Mouse (Mus musculus) kidney, embryonic 15.5 days (tissue): Measurements from ENCODE around the gene Krt34. TPM values are rescaled to one million over a fixed set of nuclear protein-coding genes. Genes with fewer than 3 reads are reported as not detected.

Source experiments
- ATAC-seq: fragments of 200-750 bp; cut with Nextera tagmentation; replicated peaks from 2 replicates; pipeline ENCODE4 v1.8.0; 2017; ENCODE audit warnings: moderate TSS enrichment; ENCODE audit not compliant: low FRiP score
- H3K27ac ChIP-seq: fragments of 300-500 bp; sonication (generic); 2 replicates; pipeline ENCODE4 v1.5.1; 2015; ENCODE audit warnings: mild to moderate bottlenecking, inconsistent platforms
- H3K27me3 ChIP-seq: fragments of 300-500 bp; sonication (generic); 2 replicates; pipeline ENCODE4 v1.6.1; 2015; ENCODE audit warnings: inconsistent platforms
- H3K36me3 ChIP-seq: fragments of 300-500 bp; sonication (generic); 2 replicates; pipeline ENCODE4 v1.6.1; 2015; ENCODE audit warnings: inconsistent platforms
- H3K4me1 ChIP-seq: fragments of 300-500 bp; sonication (generic); 2 replicates; pipeline ENCODE4 v1.6.1; 2015; ENCODE audit warnings: inconsistent platforms
- H3K4me2 ChIP-seq: fragments of 300-500 bp; sonication (generic); 2 replicates; pipeline ENCODE4 v1.6.1; 2015; ENCODE audit warnings: moderate library complexity, mild to moderate bottlenecking, inconsistent platforms
- H3K4me3 ChIP-seq: fragments of 300-500 bp; sonication (generic); replicated peaks from 2 replicates; pipeline ENCODE4 v1.5.1; 2015; ENCODE audit warnings: mild to moderate bottlenecking, inconsistent platforms
- H3K9ac ChIP-seq: fragments of 300-500 bp; sonication (generic); 2 replicates; pipeline ENCODE4 v1.6.1; 2015; ENCODE audit warnings: mild to moderate bottlenecking, inconsistent platforms
- H3K9me3 ChIP-seq: fragments of 300-500 bp; sonication (generic); replicated peaks from 2 replicates; pipeline ENCODE4 v1.6.1; 2016; ENCODE audit warnings: inconsistent platforms
- WGBS: fragments of 180-500 bp; shearing (Covaris S2); methylation state at CpG from one replicate; pipeline ENCODE4 v1.1.7; 2015; ENCODE audit warnings: mixed read lengths; 5-methylcytosine and 5-hydroxymethylcytosine counted together
- polyA plus RNA-seq: library from polyadenylated mRNA; unstranded; fragments of >200 nt; fragmentation: Nextera tagmentation; extraction: Ambion mirVana; gene quantifications from 2 replicates; pipeline ENCODE4 v1.2.1, GENCODE M21; 2015

The Krt34 gene
- polyA plus RNA-seq, 1 experiment from 2014 or later, result not detected

DNA sequence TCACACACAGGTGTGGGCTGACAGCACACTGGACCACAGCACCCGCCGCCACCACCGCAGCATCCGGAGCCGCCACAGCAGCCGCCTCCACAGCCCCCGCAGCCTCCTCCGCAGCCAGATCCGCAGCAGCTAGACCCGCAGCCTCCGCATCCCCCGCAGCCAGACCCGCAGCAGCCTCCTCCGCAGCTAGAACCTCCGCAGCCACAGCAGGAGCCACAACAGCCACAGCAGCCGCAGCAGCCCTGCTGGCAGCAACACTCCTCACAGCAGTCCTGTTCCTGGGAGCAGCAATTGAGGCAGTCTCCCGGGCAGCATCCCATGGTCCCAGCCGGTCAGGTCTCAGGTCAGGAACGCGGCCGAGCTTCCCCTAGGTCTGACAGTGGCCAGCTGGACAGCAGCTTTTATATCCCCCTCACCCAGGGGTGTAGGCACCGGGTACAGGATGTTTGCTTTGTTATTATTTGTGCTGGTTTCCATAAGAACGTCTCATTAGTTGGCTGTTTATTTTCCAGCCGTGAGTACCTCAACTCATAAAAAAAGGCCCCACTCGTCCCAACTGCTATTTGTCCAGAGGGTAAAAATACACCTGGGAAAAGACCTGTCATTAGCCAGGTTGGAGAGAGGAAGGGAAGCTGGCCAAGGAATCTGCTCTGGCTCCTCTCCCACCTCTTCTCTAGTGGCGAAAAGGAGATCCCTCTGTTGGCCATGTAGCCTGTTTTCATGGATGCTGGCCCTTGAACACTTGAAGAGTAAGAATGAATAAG lies 47.6 kb downstream of the Krt34 start, which contains the start of gene Krtap17-1:
TSS of gene Krtap17-1 (minus strand) at position 375 of the 764 bp plus-strand sequence.
- Histone ChIP-seq H3K27ac (no peak within 1 kb of the TSS), H3K9me3 (no peaks in the 10 kb centered on the region), H3K27me3 (peaks cover 21% of the 10 kb centered on the region), H3K4me2 (peak within 1 kb of the TSS; percentile 41), H3K36me3 (no peaks in the 10 kb centered on the region), H3K9ac (no peak within 1 kb of the TSS), H3K4me1 (peaks cover 7% of the 10 kb centered on the region; the same call in 1 of the 2 replicates), H3K4me3 (0 out of 2 replicates have a peak within 1 kb of the TSS, but pooled peaks have one; percentile 7)
- ATAC-seq, result no peak
- 11% methylated on average over 26 of the region's 26 CpGs for WGBS

DNA sequence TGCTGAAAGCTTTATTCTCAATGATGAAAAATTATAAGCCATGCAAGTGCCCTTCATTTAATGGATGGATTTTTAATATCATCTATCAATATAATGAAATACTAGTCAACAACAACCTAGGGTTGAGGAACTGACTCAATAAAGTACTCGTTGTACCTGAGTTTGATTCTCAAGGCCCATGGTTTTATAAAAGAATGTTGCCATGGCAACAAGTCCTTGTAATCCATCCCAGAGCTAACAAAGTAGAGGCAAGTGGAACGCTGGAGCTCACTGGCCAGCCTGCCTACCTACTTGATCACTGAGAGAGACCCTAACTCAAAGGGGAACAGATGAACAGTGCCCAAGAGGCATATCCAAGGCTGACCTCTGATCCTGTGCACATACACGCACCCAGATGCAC lies 50.8 kb downstream of the Krt34 start:
- no peak overlapping the region for H3K27ac ChIP-seq
- H3K4me3 ChIP-seq, result no peak overlapping the region
- no peak for ATAC-seq
- 87% methylated on average over 3 of the region's 3 CpGs for WGBS
- peaks cover 21% of the 10 kb centered on the region for H3K27me3 ChIP-seq
- H3K36me3 ChIP-seq, result no peaks in the 10 kb centered on the region
- H3K4me2 ChIP-seq, result no peak overlapping the region
- H3K4me1 ChIP-seq, result peaks cover 7% of the 10 kb centered on the region; the same call in 1 of the 2 replicates
- no peaks in the 10 kb centered on the region for H3K9me3 ChIP-seq
- no peak overlapping the region for H3K9ac ChIP-seq

DNA sequence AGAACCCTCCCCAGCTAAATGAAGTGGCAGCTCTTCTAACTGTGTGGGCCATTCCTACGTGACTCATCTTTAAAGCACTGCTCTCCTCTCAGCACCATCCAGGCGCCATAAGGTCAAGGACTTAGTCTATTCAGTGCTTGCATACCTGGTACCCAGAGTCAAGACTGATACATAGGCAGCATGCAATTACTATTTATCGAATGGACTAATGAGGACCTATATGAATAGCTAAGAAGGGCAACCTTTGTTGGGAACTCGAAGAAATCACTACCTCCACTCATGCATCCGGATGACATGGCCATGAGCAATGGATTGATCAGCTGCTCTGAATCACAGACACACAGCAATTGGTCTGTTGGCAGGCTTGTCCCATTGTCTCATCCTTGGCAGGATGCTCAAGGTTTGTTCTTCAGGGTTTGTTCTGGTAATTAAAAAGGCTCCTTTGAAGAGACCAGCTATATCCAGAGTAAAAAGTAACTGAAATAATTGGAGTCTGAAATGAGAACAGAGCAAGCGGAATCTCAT lies 51.4 kb downstream of the Krt34 start:
- Histone ChIP-seq H3K9ac (no peak overlapping the region), H3K9me3 (no peaks in the 10 kb centered on the region), H3K4me3 (no peak overlapping the region), H3K27ac (no peak overlapping the region), H3K4me1 (peaks cover 7% of the 10 kb centered on the region; the same call in 1 of the 2 replicates), H3K4me2 (no peak overlapping the region), H3K36me3 (no peaks in the 10 kb centered on the region), H3K27me3 (peaks cover 22% of the 10 kb centered on the region)
- no peak for ATAC-seq
- WGBS, result 83% methylated on average over 6 of the region's 6 CpGs

DNA sequence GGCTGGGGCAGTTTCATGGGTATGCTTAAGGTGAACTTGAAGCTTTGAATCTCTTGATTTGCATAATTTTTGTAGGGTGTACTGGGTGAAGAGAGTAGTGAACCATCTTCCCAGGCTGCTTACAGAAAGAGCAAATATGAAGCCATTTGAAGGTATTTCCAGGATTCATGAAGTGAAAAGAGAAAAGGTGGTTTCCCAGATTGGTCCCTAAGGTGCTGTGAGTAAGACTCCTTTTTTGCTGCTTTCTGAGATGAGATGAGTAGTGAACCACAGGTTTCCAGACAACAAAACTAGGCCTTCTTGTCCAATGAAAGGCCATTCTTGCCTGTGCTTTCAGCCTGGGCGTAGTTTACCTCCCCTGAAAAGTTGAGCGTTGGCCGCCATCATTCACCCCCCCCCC lies 52.8 kb downstream of the Krt34 start:
- Histone ChIP-seq H3K4me2 (no peak overlapping the region), H3K27me3 (peaks cover 15% of the 10 kb centered on the region), H3K27ac (no peak overlapping the region), H3K36me3 (no peaks in the 10 kb centered on the region), H3K9me3 (no peaks in the 10 kb centered on the region), H3K4me1 (peaks cover 3% of the 10 kb centered on the region; the same call in 1 of the 2 replicates), H3K4me3 (no peak overlapping the region), H3K9ac (no peak overlapping the region)
- 88% methylated on average over 3 of the region's 3 CpGs for WGBS
- no peak for ATAC-seq

Other genes with a start within 250 kb of the Krt34 start
- gene Gm11596, start 248.1 kb downstream of the Krt34 start, polyA plus RNA-seq, result not detected in 2 replicates
- not detected in 2 replicates for gene Gm11569, start 242.6 kb downstream of the Krt34 start, polyA plus RNA-seq
- not detected in 2 replicates for gene Gm11554, start 237.1 kb downstream of the Krt34 start, polyA plus RNA-seq
- gene Krtap4-13, start 231.7 kb downstream of the Krt34 start, polyA plus RNA-seq, result not detected in 2 replicates
- gene Gm11564, start 225.9 kb downstream of the Krt34 start, polyA plus RNA-seq, result not detected in 2 replicates
- not detected in 2 replicates for gene 2300003K06Rik, start 203.5 kb downstream of the Krt34 start, polyA plus RNA-seq
- not detected in 2 replicates for gene Krtap4-16, start 189.9 kb downstream of the Krt34 start, polyA plus RNA-seq
- gene Gm11568, start 183.6 kb downstream of the Krt34 start, polyA plus RNA-seq, result not detected in 2 replicates
- gene Gm11559, start 177.1 kb downstream of the Krt34 start, polyA plus RNA-seq, result not detected in 2 replicates
- not detected in 2 replicates for gene Krtap9-1, start 168.2 kb downstream of the Krt34 start, polyA plus RNA-seq
- gene Gm11567, start 162.4 kb downstream of the Krt34 start, polyA plus RNA-seq, result not detected in 2 replicates
- gene Krtap31-1, start 133.6 kb downstream of the Krt34 start, polyA plus RNA-seq, result not detected in 2 replicates
- gene Gm11565, start 126.8 kb downstream of the Krt34 start, polyA plus RNA-seq, result not detected in 2 replicates
- gene Krtap31-2, start 105.3 kb downstream of the Krt34 start, polyA plus RNA-seq, result not detected in 2 replicates
- not detected in 2 replicates for gene Krtap9-5, start 93.1 kb downstream of the Krt34 start, polyA plus RNA-seq
- not detected in 2 replicates for gene Krtap29-1, start 62.5 kb downstream of the Krt34 start, polyA plus RNA-seq
- gene Krtap16-1, start 55.0 kb downstream of the Krt34 start, polyA plus RNA-seq, result not detected in 2 replicates
- gene Krtap17-1, start 47.6 kb downstream of the Krt34 start, polyA plus RNA-seq, result not detected in 2 replicates
- gene Krt33a, start 25.3 kb downstream of the Krt34 start, polyA plus RNA-seq, result not detected in 2 replicates
- not detected in 2 replicates for gene Krt33b, start 11.7 kb downstream of the Krt34 start, polyA plus RNA-seq
- not detected in 2 replicates for gene Krt31, start 9.0 kb upstream of the Krt34 start, polyA plus RNA-seq
- gene Krt32, start 46.7 kb upstream of the Krt34 start, polyA plus RNA-seq, result not detected in 2 replicates
- not detected in 2 replicates for gene Krt35, start 54.7 kb upstream of the Krt34 start, polyA plus RNA-seq
- gene Krt36, start 64.1 kb upstream of the Krt34 start, polyA plus RNA-seq, result 0.86 and 1.2 TPM in 2 replicates
- 0.51 and 0.57 TPM in 2 replicates for gene Krt13, start 80.0 kb upstream of the Krt34 start, polyA plus RNA-seq
- gene Krt15, start 94.4 kb upstream of the Krt34 start, polyA plus RNA-seq, result 5.0 and 14.8 TPM in 2 replicates
- 69.7 and 75.3 TPM in 2 replicates for gene Krt19, start 107.1 kb upstream of the Krt34 start, polyA plus RNA-seq
- gene Krt9, start 151.7 kb upstream of the Krt34 start, polyA plus RNA-seq, result not detected in 2 replicates
- 4.9 and 5.8 TPM in 2 replicates for gene Krt14, start 166.0 kb upstream of the Krt34 start, polyA plus RNA-seq
- 0.55 TPM in 1 of 2 replicates, not detected in the other for gene Krt16, start 207.3 kb upstream of the Krt34 start, polyA plus RNA-seq
- 0.51 and 2.4 TPM in 2 replicates for gene Krt17, start 219.5 kb upstream of the Krt34 start, polyA plus RNA-seq
- not detected in 2 replicates for gene Krt42, start 228.3 kb upstream of the Krt34 start, polyA plus RNA-seq